Mouse (Mus musculus): ENCODE data around the gene Hapln3. TPM values are rescaled to one million over a fixed set of nuclear protein-coding genes. Genes with fewer than 3 reads are reported as not detected.

The Hapln3 gene
- not detected in 2 replicates for polyA plus RNA-seq (2012; ENCODE audit: low replicate concordance)

DNA sequence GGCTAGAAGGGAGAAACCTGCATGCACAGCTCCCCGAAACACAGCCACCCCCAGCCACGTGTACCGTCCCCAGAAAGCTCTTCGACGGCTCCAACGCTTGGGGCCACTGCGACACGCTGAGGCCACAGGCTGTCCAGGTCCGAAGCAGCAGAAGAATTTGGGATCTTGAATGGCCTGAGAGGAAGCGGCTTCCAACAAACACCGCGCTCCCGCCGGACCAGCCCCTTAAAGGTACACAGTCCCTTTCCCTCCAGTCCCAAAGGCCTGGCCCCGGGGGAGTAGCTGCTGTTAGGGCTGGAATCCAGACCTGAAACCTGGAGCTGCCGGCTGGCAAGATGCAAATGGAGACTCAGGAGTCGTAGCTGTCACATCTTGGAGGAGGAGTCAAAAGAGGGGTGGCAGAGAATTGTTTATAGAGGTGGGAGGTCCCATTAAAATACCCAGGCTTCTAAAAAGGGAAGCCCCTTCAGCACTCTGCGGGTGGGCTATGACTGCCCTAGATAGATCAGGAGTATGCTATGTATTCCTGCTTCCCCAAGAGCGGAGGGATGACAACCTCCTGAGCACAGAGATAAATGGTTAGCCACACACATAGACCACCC lies at the start of gene Hapln3:
Gene Hapln3 (minus strand): TSS at position 176 of the 602 bp plus-strand sequence.

DNA sequence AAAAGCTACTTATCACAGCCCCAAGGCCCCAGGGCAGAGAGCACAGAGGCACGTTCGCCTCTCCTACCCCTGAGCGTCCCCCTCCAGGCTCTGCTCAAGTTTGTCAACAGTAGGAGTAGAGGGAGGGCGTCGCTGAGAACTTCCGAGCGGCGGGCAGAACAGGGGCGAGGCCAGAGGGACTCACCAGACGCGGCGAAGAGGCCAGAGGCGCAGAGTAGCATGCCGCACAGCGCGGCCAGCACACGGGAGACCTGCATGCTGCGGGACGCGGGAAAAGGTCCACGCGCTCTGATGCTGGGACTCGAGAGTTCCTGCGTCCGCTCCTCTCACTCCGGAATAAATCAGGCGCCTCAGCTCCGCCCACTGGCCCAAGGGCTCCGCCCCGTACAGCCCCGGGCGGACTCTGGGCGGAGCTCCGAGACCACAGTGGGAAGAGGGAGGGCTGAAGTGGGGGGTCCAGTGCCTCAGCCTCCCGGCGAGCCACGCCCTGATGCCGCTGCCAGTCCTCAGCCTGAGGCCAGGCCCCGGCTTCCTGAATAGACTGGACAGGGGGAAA lies 18.0 kb upstream of the Hapln3 start, which contains the start of gene Mfge8:
Gene Mfge8 (minus strand): TSS at position 350 of the 556 bp plus-strand sequence.

Other genes with a start within 250 kb of the Hapln3 start
- gene Aen, start 235.2 kb downstream of the Hapln3 start, polyA plus RNA-seq (2012; ENCODE audit: low replicate concordance): 39.7 and 213 TPM in 2 replicates
- 80.9 and 104 TPM in 2 replicates for gene Isg20, start 217.6 kb downstream of the Hapln3 start, polyA plus RNA-seq (2012; ENCODE audit: low replicate concordance)
- not detected in 2 replicates for gene Acan, start 77.5 kb downstream of the Hapln3 start, polyA plus RNA-seq (2012; ENCODE audit: low replicate concordance)
- gene Mfge8, start 18.0 kb upstream of the Hapln3 start, polyA plus RNA-seq (2012; ENCODE audit: low replicate concordance): 72.7 and 114 TPM in 2 replicates
- gene Abhd2, start 142.2 kb upstream of the Hapln3 start, polyA plus RNA-seq (2012; ENCODE audit: low replicate concordance): 36.2 and 48.9 TPM in 2 replicates